Mouse (Mus musculus): ENCODE results near the gene Usp5. TPM values are rescaled to one million over a fixed set of nuclear protein-coding genes. Genes with fewer than 3 reads are reported as not detected.

Gene Usp5
- total and polyA plus RNA-seq, 2 experiments from 2014 or later, result 201 to 218 TPM

- H3K4me2 ChIP-seq (ENCODE audit: low read depth, low read length, poor library complexity, severe bottlenecking), result peak overlapping the region; percentile 87; the same call in 1 of the 2 replicates
- H3K9me3 ChIP-seq (ENCODE audit: low read length), result no peaks in the 10 kb centered on the region
- DNase-seq (ENCODE audit: low spot score), result peak; percentile 40
- H3K4me3 ChIP-seq (ENCODE audit: low read depth, low read length), result no peak overlapping the region
- peaks cover 12% of the 10 kb centered on the region for H3K4me1 ChIP-seq (ENCODE audit: insufficient read depth, low read length)
- ATAC-seq (ENCODE audit: low FRiP score), result no peak
- 69% methylated on average over 9 of the region's 9 CpGs for WGBS
- no peak for TF ChIP-seq CTCF (IDR thresholded peaks at IDR 0.05)
- peaks cover 53% of the 10 kb centered on the region for H3K36me3 ChIP-seq (ENCODE audit: insufficient read depth, low read length)
- H3K27me3 ChIP-seq (ENCODE audit: insufficient read depth, low read length), result no peaks in the 10 kb centered on the region
- no peak overlapping the region for H3K27ac ChIP-seq (ENCODE audit: low read depth, low read length)
- H3K9ac ChIP-seq (replicated peaks; ENCODE audit: low read length, poor library complexity, severe bottlenecking), result 0 out of 2 replicates have a peak overlapping the region, but pooled peaks have one; percentile 19
Measured at GRCm38 (mm10) chr6:124814858-124815774, 14.2 kb downstream of the Usp5 start.

DNA sequence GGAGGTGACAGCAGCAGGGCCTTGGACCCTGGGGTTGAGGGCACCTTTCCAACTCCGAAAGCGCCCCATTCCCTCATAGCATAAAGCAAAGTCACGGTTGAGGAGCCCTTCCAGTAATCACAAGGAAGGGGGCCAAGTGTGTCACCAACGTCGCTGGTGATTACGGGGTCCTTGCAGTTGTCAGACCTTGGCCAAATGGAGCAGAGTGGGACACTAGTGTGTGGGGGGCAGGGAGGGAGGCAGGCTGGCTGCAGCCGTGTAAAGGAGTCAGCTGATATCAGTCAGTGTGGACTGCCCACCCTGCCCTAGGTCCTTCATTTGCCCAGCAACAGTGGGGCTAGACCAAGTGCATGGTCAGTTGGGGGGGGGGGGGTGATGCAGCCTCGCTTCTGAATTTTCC is 14.8 kb downstream of the Usp5 start:
- H3K4me1 ChIP-seq (ENCODE audit: insufficient read depth, low read length), result peaks cover 14% of the 10 kb centered on the region
- peak overlapping the region; percentile 87 for H3K4me2 ChIP-seq (ENCODE audit: low read depth, low read length, poor library complexity, severe bottlenecking)
- H3K9ac ChIP-seq (replicated peaks; ENCODE audit: low read length, poor library complexity, severe bottlenecking), result no peak overlapping the region
- H3K36me3 ChIP-seq (ENCODE audit: insufficient read depth, low read length), result peaks cover 47% of the 10 kb centered on the region
- peak; percentile 35 for ATAC-seq (ENCODE audit: low FRiP score)
- H3K27ac ChIP-seq (ENCODE audit: low read depth, low read length), result peak overlapping the region; percentile 74; the same call in 1 of the 2 replicates
- TF ChIP-seq CTCF (IDR thresholded peaks at IDR 0.05), result no peak
- no peaks in the 10 kb centered on the region for H3K9me3 ChIP-seq (ENCODE audit: low read length)
- peak overlapping the region; percentile 61 for H3K4me3 ChIP-seq (ENCODE audit: low read depth, low read length)
- WGBS, result 39% methylated on average over 8 of the region's 8 CpGs
- no peaks in the 10 kb centered on the region for H3K27me3 ChIP-seq (ENCODE audit: insufficient read depth, low read length)
- DNase-seq (ENCODE audit: low spot score), result peak; percentile 32

GRCm38 (mm10) chr6:124813933-124814332 is 15.4 kb downstream of the Usp5 start, which contains the start of gene Tpi1:
Tpi1 (minus strand) TSS chr6:124814296.
- under 1% methylated on average over 22 of the region's 22 CpGs for WGBS
- peak within 1 kb of the TSS; percentile 74 for H3K27ac ChIP-seq (ENCODE audit: low read depth, low read length)
- TF ChIP-seq CTCF (IDR thresholded peaks at IDR 0.05), result no peak
- peaks cover 43% of the 10 kb centered on the region for H3K36me3 ChIP-seq (ENCODE audit: insufficient read depth, low read length)
- H3K27me3 ChIP-seq (ENCODE audit: insufficient read depth, low read length), result no peaks in the 10 kb centered on the region
- peak within 1 kb of the TSS; percentile 61 for H3K4me3 ChIP-seq (ENCODE audit: low read depth, low read length)
- H3K4me1 ChIP-seq (ENCODE audit: insufficient read depth, low read length), result peaks cover 14% of the 10 kb centered on the region
- H3K4me2 ChIP-seq (ENCODE audit: low read depth, low read length, poor library complexity, severe bottlenecking), result peak within 1 kb of the TSS; percentile 87
- H3K9me3 ChIP-seq (ENCODE audit: low read length), result no peaks in the 10 kb centered on the region
- peak within 1 kb of the TSS; percentile 71 for H3K9ac ChIP-seq (replicated peaks; ENCODE audit: low read length, poor library complexity, severe bottlenecking)
- peak; percentile 83 for ATAC-seq (ENCODE audit: low FRiP score)
- peak; percentile 93 for DNase-seq (ENCODE audit: low spot score)

- H3K27ac ChIP-seq (ENCODE audit: low read depth, low read length), result peak overlapping the region; percentile 74
- H3K9me3 ChIP-seq (ENCODE audit: low read length), result no peaks in the 10 kb centered on the region
- H3K9ac ChIP-seq (replicated peaks; ENCODE audit: low read length, poor library complexity, severe bottlenecking), result peak overlapping the region; percentile 71
- ATAC-seq (ENCODE audit: low FRiP score), result peak; percentile 79
- H3K4me3 ChIP-seq (ENCODE audit: low read depth, low read length), result peak overlapping the region; percentile 61
- no peak for TF ChIP-seq CTCF (IDR thresholded peaks at IDR 0.05)
- 0% methylated on average over 18 of the region's 18 CpGs for WGBS
- peaks cover 41% of the 10 kb centered on the region for H3K36me3 ChIP-seq (ENCODE audit: insufficient read depth, low read length)
- H3K4me1 ChIP-seq (ENCODE audit: insufficient read depth, low read length), result peaks cover 14% of the 10 kb centered on the region
- no peaks in the 10 kb centered on the region for H3K27me3 ChIP-seq (ENCODE audit: insufficient read depth, low read length)
- DNase-seq (ENCODE audit: low spot score), result peak; percentile 84
- H3K4me2 ChIP-seq (ENCODE audit: low read depth, low read length, poor library complexity, severe bottlenecking), result peak overlapping the region; percentile 87
Measured at GRCm38 (mm10) chr6:124813496-124813895, 15.8 kb downstream of the Usp5 start.

DNA sequence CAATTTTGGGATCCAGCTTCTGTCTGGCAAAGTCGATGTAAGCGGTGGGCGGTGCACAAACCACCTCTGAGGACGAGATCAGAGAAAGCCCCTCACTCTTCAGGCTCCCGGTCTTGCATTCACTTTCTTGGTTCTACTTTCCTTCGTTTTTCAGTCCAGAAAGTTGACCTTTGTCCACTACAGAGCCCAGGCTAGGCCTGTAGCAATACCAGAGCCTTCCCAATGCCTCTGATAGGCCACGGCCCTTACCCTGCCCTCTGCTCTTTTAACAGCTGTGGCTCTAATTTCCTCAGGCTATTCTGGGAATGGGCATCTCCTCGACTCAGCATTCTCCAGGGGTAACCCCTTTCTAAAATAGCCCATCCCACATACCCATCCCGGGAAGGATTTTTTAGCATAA is 16.4 kb downstream of the Usp5 start:
- 17% methylated on average over 9 of the region's 9 CpGs for WGBS

More for the DNA sequence above, 16.4 kb downstream of the Usp5 start:
- peak overlapping the region; percentile 74 for H3K27ac ChIP-seq (ENCODE audit: low read depth, low read length)
- H3K4me2 ChIP-seq (ENCODE audit: low read depth, low read length, poor library complexity, severe bottlenecking), result peak overlapping the region; percentile 87
- DNase-seq (ENCODE audit: low spot score), result no peak
- peaks cover 34% of the 10 kb centered on the region for H3K36me3 ChIP-seq (ENCODE audit: insufficient read depth, low read length)
- no peak for TF ChIP-seq CTCF (IDR thresholded peaks at IDR 0.05)
- H3K4me3 ChIP-seq (ENCODE audit: low read depth, low read length), result peak overlapping the region; percentile 61
- ATAC-seq (ENCODE audit: low FRiP score), result no peak
- peak overlapping the region; percentile 71 for H3K9ac ChIP-seq (replicated peaks; ENCODE audit: low read length, poor library complexity, severe bottlenecking)
- no peaks in the 10 kb centered on the region for H3K9me3 ChIP-seq (ENCODE audit: low read length)
- H3K27me3 ChIP-seq (ENCODE audit: insufficient read depth, low read length), result no peaks in the 10 kb centered on the region
- H3K4me1 ChIP-seq (ENCODE audit: insufficient read depth, low read length), result peaks cover 14% of the 10 kb centered on the region
